Mouse (Mus musculus): ENCODE data around the gene Cd84.
"Not testable (repeated sequence)": the region's sequence is repeated elsewhere in the genome, so short reads cannot be mapped to it uniquely, and the experiment has no call there.

Gene Cd84

DNA sequence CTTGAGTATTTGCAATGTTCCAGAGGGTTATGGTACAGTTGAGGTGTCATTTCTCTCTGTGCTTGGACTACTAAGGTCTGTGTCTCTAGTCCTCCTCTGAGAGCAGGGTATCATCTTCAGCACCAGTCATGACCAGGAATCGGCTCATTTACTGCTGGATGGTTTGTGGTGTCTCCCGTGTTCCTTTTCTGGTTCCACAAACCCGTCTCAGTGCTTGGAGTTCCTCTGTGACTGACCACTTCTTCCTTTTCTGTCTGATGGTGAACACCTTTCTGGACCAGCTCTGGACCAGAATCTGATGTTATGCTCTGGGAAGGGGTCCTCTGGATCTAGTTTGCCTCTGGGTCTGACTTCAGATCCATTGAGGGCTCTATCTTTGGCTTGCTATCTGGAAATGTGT is at the start of gene Cd84:
Gene Cd84, plus strand, starts transcription at position 210 of the 400 bp plus-strand sequence.
- no peak for DNase-seq (ENCODE audit: low spot score)

DNA sequence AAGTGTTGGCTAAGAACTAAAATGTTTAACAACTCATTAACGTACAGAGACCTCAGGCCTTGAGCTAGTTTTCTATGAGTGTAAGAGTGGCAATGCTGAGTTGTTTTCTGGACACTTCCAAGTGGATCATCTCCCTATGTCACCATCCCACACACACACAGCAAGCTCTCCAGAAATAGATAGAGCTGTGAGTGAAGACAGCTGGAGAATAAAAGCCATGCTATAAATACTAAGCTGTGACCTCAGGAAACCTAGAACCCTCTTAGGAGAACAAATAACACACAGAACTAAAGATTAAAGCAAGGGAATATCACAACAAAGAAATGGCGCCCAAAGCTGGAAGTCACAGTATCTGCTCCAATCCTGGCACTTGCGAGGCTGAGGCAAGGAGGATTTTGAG is 48.0 kb upstream of the Cd84 start:
- DNase-seq (ENCODE audit: low spot score), result no peak

DNA sequence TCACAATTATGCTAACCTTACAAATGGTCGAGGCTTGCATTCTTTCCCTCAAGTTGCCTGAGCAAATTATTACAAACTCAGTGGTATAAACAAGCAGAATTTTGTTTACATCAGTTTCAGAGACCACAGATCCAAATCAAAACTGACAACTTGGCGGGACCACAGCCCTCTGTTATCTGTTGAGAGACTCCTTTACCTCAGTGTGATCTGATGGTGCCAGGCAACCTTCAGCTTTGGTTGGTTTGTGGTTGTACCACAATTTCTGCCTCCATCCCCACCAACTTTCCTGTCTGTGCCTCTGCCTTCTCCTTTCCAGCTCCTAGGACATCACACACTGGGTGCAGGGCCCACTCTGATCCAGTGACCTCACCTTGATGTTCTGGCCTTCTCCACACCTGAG is 43.3 kb upstream of the Cd84 start:
- no peak for DNase-seq (ENCODE audit: low spot score)

DNA sequence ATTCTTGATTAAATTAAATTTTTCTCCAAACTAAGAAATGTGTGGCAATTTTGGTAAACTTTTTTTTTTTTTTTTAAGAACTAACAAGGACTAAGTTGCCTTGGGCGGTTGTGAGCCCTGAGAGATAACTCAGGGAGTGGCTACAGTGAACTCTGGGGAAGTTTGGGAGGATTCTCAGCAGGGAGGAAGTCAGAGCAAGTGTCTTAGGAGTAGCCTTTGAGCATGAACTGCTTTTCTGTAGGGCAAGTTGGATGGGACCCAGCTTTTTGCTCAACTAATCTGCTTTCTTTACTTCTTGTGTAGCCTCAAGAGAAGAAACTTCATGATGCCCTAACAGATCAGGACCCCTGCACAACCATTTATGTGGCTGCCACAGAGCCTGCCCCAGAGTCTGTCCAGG is 41.7 kb upstream of the Cd84 start:
- no peak for DNase-seq (ENCODE audit: low spot score)

DNA sequence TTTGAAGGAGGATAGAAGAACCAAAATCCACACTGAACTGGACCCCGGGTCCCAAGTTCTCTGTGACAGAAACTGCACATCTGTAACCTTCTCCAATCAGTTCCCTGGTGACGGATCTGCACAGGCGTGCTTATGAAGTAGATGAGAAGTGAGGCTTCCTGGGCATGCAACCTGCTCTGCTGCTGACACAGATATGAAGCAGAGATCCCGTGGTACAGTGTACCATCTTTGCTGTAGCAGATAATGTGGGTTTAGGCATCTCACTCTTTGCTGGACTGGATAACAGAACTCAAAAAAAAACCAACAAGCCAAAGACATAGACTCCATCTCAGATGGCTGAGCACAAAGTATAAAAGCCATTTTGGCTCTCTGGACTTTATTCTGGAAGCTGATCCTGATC is 39.8 kb upstream of the Cd84 start:
- DNase-seq (ENCODE audit: low spot score), result no peak

DNA sequence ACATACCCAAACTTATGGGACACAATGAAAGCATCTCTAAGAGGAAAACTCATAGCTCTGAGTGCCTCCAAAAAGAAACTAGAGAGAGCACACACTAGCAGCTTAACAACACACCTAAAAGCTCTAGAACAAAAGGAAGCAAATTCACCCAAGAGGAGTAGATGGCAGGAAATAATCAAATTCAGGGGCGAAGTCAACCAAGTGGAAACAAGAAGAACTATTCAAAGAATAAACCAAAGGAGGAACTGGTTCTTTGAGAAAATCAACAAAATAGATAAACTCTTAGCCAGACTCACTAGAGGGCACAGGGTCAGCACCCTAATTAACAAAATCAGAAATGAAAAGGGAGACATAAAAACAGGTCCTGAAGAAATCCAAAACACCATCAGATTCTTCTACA is 28.4 kb upstream of the Cd84 start:
- DNase-seq (ENCODE audit: low spot score), result not testable (repeated sequence)

DNA sequence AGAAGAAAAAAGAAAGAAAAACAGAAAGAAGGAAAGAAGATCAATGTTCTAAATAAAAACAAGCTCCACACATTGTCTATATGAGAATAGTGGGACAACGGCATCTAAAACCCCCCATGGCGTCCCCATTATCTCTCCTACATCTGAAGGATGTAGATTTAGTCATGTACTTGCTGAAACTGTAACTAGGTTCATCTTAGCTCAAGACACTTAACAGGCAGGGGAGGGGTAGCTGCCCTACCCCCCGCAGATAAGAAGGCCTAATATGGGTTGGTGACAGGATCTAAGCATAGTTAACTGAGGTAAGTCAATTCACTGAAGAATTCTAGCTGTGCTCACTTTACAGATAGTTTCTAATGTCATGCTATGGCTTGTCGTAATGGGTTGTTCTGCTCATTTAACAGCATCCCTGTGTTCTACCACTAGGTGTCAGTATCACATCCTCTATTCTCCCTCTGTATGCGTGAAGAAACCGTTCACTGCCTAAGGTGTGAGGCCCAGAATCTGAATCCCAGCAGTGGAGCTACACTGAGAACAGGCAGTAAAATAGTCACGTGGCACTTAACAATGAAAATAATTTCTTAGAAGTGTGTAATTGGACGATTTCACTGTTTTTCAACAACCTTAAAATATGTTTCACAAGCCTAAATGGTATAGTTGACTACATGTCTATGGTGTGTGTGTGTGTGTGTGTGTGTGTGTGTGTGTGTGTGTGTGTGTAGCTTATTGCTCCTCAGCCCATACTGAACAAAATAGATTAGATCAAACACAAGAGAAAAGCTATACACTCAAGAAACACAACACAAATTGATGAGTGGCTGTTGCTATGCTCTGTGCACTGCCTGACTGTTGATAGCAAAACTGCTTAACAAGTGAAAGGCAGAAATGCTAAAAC is 23.7 kb upstream of the Cd84 start:
- peak; percentile 11 for DNase-seq (ENCODE audit: low spot score)

DNA sequence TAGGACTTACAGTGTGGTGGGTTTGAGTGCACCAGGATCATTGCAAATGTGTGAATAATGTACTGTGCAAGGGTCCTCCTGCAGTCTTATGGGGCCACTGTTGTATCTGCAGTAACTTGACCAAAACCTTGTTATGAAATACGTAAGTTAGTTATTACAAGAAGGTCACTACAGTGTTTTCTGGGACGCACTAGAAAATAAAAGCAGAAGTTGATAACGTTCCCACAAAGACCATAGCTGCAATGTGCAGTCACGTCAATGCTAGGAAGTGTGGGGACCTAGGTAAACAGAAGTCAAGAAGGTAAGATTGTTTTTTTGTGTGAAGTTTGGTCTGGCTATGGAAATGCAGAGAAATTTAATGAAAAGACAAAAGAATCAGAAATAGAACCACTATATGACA is 22.5 kb upstream of the Cd84 start:
- DNase-seq (ENCODE audit: low spot score), result no peak

DNA sequence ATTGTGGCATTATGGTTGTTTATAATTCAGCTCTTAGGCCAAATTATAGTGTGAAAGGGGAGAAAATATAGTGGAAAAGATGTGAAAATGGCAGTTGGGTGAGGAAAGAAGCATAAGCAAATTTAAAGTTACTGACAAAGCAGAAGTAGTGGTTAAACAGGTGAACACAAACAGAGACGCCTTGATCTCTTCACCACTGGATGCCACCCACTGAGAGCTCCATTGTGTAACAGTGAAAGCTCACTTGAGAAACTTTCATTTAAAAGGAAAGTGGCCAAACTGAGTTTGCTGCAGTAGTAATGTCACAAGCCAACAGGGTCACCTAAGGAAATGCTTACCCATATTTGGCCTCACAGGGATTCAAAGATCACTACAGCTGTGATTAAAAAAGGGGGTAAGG is 18.2 kb upstream of the Cd84 start:
- DNase-seq (ENCODE audit: low spot score), result no peak

DNA sequence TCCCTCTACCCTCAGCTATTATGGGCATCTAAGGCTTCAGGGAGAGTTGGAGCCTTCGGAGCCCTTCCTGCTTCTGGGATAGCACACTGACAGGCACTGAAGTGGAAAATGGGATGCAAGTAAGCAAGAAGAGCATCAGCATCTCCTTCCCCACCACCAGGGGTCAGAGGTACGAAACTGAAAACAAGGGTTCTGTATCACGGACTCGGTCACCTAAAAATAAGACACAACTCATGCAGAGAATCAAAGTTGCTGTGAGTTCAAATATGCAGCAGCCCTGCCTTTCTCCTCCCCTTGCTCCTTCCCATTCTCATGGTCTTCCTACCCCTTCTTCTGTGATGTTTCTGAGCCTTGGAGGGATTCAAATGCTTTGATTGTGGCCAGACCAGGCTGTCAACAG is 14.0 kb upstream of the Cd84 start:
- no peak for DNase-seq (ENCODE audit: low spot score)

DNA sequence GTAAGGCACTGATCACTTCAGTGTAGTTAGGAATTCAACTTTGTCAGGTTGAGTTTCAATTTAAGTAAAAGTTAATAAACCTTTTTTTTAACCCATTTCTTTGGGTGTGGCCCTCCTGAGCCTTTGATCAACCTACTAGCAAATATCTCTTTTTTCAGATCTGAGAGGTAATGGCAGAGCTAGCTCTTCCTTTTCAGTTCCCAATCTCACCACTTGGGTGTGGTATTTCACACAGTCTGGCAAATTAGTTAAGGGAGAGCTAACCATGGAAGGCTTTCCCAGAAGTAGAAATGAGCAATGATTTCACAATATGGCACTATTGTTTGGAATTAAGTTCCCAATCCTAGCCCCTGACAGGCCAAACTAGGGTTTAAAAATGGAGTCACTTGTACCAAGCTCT is 13.3 kb upstream of the Cd84 start:
- no peak for DNase-seq (ENCODE audit: low spot score)

DNA sequence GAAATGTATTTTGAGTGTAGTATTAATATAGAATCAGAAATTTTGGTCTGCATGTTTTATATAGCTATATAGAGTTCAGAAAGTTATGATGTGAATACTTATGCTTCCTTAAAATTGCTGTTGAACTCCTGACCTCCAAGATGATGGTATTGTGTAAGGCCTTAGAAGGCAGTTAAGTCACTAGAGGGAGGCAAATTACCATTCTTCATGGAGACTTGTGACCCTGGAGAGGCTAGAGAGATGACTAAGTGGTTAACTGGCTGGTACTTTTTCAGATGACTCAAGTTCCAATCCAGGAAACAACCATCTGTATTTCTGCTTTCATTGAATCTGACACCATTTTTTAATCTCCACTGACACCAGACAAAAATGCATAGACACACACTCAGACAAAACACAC is 11.8 kb upstream of the Cd84 start:
- DNase-seq (ENCODE audit: low spot score), result no peak

DNA sequence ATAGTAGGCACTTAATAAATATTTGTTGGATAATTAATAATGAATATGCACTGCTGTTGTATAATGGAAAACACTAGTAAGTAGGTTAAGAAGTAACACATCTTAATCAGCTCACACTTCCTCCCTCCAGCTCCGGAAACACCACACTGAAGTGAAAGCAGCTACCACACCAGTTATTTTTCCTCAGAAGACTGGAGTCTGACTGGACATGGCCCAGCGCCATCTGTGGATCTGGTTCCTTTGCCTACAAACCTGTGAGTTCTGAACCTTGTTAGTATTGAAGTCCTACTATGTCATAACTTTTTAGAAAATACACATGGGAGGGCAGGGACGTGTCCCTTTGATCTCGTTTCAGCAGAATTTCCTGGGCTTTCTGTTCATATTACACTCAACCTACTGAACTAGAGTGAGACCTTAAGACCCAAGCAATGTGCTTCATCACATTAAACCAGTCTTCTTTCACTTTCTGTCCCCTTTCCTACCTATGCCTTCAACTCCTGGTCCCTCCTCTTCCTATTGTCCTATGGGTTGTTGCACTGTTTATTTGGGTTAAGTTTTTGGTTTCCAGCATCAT is 1.0 kb downstream of the Cd84 start:
- DNase-seq (ENCODE audit: low spot score), result no peak

DNA sequence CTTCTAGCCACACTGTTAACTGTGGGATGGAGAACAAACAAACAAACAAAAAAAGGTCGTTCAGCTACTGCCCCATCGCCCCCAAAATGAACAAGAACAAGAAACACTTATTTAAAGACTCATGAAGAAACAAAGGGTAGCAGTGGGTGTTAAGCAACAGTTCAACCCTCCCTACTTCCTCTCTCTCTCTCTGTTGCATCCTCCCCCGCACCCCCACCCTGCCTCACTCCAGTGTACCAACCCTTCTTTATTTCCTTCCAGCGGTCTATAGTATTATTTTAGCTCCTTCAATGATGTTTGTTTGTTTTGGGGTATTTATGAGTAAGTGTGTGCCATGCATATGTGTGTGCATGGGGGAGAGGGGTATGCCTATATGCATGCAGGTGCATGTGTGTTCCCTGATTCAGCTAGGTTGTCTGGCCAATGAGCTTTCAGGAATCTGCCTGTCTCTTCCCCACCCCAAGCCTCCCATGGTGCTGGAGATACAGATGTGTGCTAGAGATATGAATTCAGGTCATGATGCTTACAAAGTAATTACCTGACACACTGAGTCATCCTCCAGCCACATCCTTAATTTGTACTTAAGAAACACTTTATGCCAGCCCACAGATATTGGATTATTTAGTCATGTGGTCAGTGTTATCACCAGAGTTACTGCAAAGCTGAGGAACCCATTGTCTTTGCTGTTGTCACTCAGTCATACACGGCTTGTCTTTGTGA is 5.7 kb downstream of the Cd84 start:
- no peak for DNase-seq (ENCODE audit: low spot score)

DNA sequence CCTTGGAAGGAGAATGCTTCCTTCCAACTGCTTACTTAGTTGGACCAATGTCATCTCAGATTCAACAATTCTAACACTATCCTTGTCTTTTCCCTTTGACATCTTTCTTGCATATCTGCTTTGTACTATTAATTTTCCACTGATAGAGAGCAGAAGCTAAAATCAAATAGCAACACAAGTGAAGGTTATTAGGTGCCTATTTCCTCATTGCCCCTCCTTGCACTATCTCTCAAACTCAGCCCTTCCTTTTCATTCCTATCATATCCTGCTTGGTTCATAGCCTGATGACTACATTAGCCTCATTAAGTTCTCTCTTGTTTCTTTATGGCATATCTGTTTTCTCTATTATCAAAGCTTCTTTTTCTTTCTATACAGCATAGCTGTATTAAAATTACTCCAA is 8.7 kb downstream of the Cd84 start:
- DNase-seq (ENCODE audit: low spot score), result no peak

DNA sequence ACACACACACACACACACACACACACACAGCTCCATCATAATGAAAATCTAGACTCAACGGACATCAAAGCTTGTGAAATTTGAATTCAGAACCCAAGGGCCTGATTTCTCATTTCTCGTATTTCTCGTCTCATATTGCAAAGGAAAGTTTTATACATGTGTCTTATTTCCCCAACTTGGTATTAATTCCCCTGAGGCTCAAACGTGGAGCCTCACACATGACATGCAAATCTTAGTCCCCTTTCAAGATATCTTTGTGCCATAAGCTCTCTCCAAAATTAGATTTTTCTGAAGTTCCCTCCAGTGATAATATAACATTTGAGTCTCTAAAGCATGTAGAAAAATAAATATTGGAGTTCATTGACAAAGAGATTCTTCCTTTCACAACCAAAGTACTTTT is 9.3 kb downstream of the Cd84 start:
- DNase-seq (ENCODE audit: low spot score), result no peak

DNA sequence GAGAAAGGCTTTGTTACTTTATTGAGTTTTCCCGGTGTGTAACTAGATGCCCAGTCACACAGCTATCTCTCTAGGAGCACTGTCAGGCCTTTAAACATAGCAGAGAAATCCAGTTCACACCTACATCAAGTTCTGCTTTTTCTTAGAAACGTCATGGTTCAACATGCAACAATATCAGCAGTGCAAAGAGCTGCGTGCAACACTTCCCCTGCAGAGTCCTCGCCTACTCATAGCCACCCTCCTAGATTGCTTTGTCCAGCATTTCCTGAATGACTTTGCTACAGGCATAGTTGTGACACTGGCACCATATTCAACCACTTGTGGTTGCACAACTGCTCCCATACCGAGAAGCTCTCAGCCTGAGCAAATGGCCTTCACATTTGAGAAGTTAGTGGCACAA is 10.0 kb downstream of the Cd84 start:
- no peak for DNase-seq (ENCODE audit: low spot score)

DNA sequence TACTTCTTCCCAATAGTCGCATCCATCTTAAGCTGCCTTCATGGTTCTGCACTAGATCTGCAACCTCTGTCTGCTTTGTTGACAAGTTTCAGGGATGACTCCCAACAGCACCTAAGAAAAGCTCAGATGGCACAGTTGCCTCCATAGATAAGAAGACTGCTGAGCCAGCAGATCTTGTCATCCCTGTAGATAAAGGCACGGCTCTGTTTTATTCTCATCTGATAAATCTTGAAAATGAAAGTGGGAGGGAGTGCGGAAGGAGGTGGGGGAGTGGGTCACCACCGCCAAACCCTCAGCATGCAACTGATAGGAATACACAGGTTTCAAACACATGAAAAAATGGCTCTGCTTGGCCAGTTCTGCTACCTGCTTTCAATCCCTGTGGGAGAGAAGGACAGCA is 26.0 kb downstream of the Cd84 start:
- DNase-seq (ENCODE audit: low spot score), result no peak

DNA sequence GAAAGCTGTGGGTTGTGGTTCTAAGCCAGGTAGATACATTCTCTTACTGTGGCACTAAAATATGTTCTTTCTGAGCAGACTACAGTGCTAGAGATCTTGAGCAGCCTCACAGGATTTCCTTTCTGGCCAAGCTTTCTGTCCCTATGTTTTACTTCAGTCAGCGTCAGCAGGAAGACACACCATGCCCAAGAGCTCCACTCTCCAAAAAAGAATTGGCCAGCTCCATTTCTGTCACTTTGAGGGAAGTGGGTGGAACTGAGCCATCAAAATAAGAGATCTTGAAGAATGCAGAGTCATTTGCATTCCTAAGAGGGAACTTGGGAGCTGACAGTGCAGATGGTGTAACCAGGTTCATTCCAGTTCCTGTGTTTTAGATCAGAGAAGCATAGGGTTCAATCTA is 47.5 kb downstream of the Cd84 start:
- DNase-seq (ENCODE audit: low spot score), result no peak

DNA sequence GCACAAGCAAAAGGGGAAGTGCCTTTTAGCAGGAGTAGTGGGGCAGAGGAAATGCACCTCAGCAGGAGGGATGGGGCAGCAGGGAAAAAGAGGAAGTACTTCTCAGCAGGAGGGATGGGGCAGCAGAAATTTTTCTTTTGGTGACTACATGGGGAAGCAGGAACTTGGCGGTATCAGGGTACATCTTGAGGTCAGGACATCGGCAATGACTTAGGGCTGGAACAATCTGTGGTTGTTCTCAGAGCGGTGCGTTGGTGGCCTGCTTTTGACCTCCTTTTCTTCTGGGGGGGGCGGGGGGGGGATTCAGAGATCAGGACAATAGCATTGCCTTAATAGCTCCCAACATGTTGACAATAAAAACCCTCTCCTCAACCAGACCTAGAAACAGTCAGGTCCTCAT is 55.9 kb downstream of the Cd84 start, which contains the start of gene Gm10521:
Gene Gm10521, plus strand, starts transcription at position 301 of the 400 bp plus-strand sequence.
- DNase-seq (ENCODE audit: low spot score), result not testable (repeated sequence)

DNA sequence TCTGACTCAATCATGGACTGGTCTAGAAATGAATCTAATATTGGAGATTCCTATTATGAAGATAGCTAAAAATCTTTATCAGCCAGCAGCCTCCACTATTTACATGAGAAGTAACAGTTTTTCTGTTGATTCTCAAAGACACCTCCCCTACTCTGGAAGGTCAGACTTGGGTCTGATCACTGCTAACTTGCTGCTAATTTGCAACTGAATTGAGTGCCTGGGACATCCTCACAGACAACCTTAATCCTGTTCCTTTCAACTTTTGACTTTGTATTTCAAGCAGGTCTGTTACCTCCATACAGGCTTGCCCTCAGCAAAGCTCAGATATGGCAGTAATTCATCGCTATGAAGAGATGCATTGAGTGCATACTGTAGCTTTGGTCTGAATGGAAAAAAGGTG is 64.5 kb downstream of the Cd84 start:
- DNase-seq (ENCODE audit: low spot score), result no peak

DNA sequence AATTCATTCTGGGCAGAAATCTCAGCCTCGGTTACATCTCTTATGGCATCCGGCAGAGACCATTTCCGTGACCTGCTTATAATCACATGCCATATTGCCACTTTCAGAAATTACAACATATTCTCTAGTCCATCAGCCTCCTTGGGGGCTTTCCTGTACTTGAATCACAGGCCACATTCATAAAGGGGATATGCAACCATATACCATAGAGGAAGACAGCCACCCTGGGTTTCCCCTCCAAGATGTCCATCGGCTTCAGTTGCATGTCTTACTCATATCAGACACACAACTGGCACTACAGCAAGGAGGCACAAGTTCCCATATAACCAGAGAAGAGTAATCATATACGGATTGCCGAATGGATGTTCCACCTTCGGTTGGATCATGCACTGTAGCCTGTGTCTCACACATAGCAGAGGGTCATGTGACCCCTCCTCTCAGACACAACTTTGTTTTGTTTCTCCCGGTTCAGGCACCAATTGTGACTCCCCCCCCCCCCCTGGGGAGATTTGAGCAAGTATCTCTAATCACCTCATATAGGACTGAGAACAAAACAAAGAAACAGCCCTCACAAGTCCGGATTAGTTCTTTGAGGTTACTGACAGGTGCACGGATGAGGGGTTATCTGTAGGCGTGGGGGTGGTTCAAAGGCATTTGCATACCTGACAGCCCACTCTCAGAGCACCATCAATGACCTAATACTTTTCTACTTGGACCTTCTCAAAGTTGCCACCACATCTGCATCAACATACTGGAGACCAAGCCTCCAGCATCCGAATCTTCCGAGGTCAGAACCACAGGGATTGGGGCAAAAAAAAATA is 76.4 kb downstream of the Cd84 start:
- no peak for DNase-seq (ENCODE audit: low spot score)
